Mouse (Mus musculus) limb, embryonic 15.5 days (tissue): Measurements from ENCODE around the gene Cog1. TPM values are rescaled to one million over a fixed set of nuclear protein-coding genes. Genes with fewer than 3 reads are reported as not detected.
A peak's percentile ranks its signal among the peaks of the same experiment; 100 is the strongest.

Experiments
- ATAC-seq: fragments of 200-750 bp; cut with Nextera tagmentation; 2 replicates; pipeline ENCODE4 v1.8.0; 2017; ENCODE audit warnings: low read depth, moderate TSS enrichment; ENCODE audit not compliant: insufficient number of reproducible peaks, low FRiP score, low TSS enrichment
- H3K27ac ChIP-seq: fragments of 300-500 bp; sonication (generic); 2 replicates; pipeline ENCODE4 v1.5.1; 2015; ENCODE audit warnings: moderate library complexity, mild to moderate bottlenecking, inconsistent platforms
- H3K27me3 ChIP-seq: fragments of 300-500 bp; sonication (generic); 2 replicates; pipeline ENCODE4 v1.6.1; 2015; ENCODE audit warnings: inconsistent platforms
- H3K36me3 ChIP-seq: fragments of 300-500 bp; sonication (generic); 2 replicates; pipeline ENCODE4 v1.6.1; 2015; ENCODE audit warnings: inconsistent platforms
- H3K4me1 ChIP-seq: fragments of 300-500 bp; sonication (generic); 2 replicates; pipeline ENCODE4 v1.6.1; 2015; ENCODE audit warnings: inconsistent platforms
- H3K4me2 ChIP-seq: fragments of 300-500 bp; sonication (generic); 2 replicates; pipeline ENCODE4 v1.6.1; 2015; ENCODE audit warnings: mild to moderate bottlenecking, inconsistent platforms
- H3K4me3 ChIP-seq: fragments of 300-500 bp; sonication (generic); 2 replicates; pipeline ENCODE4 v1.5.1; 2015; ENCODE audit warnings: mild to moderate bottlenecking, inconsistent platforms
- H3K9ac ChIP-seq: fragments of 300-500 bp; sonication (generic); 2 replicates; pipeline ENCODE4 v1.6.1; 2015; ENCODE audit warnings: inconsistent platforms
- H3K9me3 ChIP-seq: fragments of 300-500 bp; sonication (generic); 2 replicates; pipeline ENCODE4 v1.6.1; 2016; ENCODE audit warnings: inconsistent platforms
- WGBS: fragments of 180-500 bp; shearing (Covaris S2); methylation state at CpG from one replicate; pipeline ENCODE4 v1.1.7; 2015; 5-methylcytosine and 5-hydroxymethylcytosine counted together
- polyA plus RNA-seq: library from polyadenylated mRNA; unstranded; fragments of >200 nt; fragmentation: Nextera tagmentation; extraction: Ambion mirVana; gene quantifications from 2 replicates; pipeline ENCODE4 v1.2.1, GENCODE M21; 2015

Gene Cog1
- polyA plus RNA-seq, 1 experiment from 2014 or later: 24.9 TPM

GRCm38 (mm10) chr11:113634699-113635121 is 14.3 kb upstream of the Cog1 start:
- no peaks in the 10 kb centered on the region for H3K4me1 ChIP-seq
- no peak overlapping the region for H3K4me3 ChIP-seq
- H3K4me2 ChIP-seq: no peak overlapping the region
- no peaks in the 10 kb centered on the region for H3K9me3 ChIP-seq
- H3K27ac ChIP-seq: no peak overlapping the region
- no peaks in the 10 kb centered on the region for H3K27me3 ChIP-seq
- H3K9ac ChIP-seq: no peak overlapping the region
- no peak for ATAC-seq
- 59% methylated on average over 10 of the region's 10 CpGs for WGBS
- no peaks in the 10 kb centered on the region for H3K36me3 ChIP-seq

GRCm38 (mm10) chr11:113638680-113639079 is 10.3 kb upstream of the Cog1 start:
- Histone ChIP-seq H3K27me3 (no peaks in the 10 kb centered on the region), H3K27ac (no peak overlapping the region), H3K4me2 (no peak overlapping the region), H3K9me3 (no peaks in the 10 kb centered on the region), H3K4me3 (no peak overlapping the region), H3K9ac (no peak overlapping the region), H3K36me3 (no peaks in the 10 kb centered on the region), H3K4me1 (no peaks in the 10 kb centered on the region)
- no peak for ATAC-seq
- 78% methylated on average over 12 of the region's 12 CpGs for WGBS

DNA sequence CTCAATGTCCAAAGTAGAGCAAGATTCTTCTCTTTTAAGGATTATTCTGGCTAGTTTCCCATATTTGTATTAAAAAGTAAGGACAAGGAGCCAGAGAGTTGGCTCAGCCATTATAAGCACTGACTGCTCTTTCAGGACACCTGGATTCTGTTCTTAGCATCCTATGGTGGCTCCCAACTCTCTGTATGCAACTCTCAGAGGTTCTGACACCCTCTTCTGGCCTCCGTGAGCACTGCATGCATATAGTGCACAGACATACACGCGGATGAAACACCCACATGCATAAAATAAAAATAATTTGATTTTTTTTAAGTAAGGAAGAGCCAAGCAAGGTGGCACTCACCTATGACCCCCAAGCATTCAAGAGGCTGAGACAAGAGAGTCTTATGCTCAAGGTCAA is 3.8 kb upstream of the Cog1 start:
- no peak overlapping the region for H3K27ac ChIP-seq
- no peaks in the 10 kb centered on the region for H3K36me3 ChIP-seq
- no peak for ATAC-seq
- no peak overlapping the region for H3K9ac ChIP-seq
- peaks cover 17% of the 10 kb centered on the region for H3K4me1 ChIP-seq
- WGBS: 84% methylated on average over 3 of the region's 3 CpGs
- H3K4me3 ChIP-seq: no peak overlapping the region
- no peak overlapping the region for H3K4me2 ChIP-seq
- H3K27me3 ChIP-seq: no peaks in the 10 kb centered on the region
- no peaks in the 10 kb centered on the region for H3K9me3 ChIP-seq

DNA sequence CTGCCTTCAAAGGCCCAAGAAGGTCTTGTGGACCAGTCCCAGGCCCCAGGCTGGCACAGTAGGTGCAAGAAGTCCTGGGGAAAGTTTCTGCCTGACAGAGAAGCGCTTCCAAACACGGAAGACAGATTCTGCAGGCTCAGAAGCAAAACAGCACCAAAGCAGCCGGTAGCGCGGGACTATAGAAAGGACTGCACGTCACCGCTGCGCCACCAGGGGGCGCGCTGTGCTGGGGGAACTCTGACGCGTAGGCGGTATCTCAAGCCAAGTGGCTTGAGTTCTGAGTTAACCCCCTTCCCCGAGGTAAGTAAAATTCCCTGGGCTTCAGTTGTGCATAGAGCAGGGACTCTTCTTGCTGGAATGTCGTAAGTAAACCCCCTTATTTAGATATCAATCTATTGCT is 817 bp upstream of the Cog1 start:
- no peaks in the 10 kb centered on the region for H3K9me3 ChIP-seq
- no peaks in the 10 kb centered on the region for H3K27me3 ChIP-seq
- no peak for ATAC-seq
- H3K4me1 ChIP-seq: peaks cover 31% of the 10 kb centered on the region
- no peak overlapping the region for H3K27ac ChIP-seq
- H3K9ac ChIP-seq: no peak overlapping the region
- WGBS: 3% methylated on average over 15 of the region's 15 CpGs
- 0 out of 2 replicates have a peak overlapping the region, but pooled peaks have one; percentile 8 for H3K4me2 ChIP-seq
- H3K36me3 ChIP-seq: peaks cover 15% of the 10 kb centered on the region
- H3K4me3 ChIP-seq: no peak overlapping the region

DNA sequence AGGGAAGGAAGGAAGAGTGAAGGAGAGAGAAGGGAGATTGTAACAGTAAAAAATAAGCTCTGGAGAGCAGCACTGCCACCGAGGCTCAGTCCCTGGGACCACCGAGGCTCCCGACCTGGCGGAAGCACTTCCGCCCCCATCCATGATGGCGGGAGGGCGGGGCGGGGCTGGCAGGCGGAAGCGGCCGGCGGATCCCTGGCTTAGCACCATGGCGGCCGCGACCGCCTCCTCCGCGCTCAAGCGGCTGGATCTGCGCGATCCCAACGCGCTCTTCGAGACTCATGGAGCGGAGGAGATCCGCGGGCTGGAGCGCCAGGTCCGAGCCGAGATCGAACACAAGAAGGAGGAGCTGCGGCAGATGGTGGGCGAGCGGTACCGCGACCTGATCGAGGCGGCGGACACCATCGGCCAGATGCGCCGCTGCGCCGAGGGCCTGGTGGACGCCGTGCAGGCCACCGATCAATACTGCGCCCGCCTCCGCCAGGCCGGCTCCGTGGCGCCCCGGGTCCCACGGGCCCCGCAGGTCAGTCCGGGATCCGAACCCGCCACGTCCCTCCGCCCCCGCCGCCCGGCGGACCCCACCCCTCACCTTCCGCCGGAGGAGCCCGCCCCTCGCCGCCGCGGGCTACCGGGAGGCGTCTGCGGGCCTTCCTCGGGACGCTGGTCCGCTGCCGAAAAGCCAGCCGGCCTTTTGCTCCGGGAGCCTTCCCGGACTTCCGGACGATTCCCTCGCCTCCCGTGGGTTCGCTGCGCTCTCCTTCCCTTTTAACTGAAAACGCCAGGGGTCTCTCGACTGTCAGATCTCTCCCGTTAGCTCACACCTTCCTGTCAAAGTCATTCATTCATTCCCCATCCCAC is 613 bp downstream of the Cog1 start, which contains the start of gene Slc39a11:
Gene Slc39a11 (minus strand): TSS at position 727 of the 858 bp plus-strand sequence.
- peaks cover 39% of the 10 kb centered on the region for H3K4me1 ChIP-seq
- peak within 1 kb of the TSS; percentile 91 for H3K27ac ChIP-seq
- peaks cover 30% of the 10 kb centered on the region for H3K36me3 ChIP-seq
- ATAC-seq: peak; percentile 65; the same call in 1 of the 2 replicates
- peak within 1 kb of the TSS; percentile 70 for H3K4me2 ChIP-seq
- H3K4me3 ChIP-seq: peak within 1 kb of the TSS; percentile 84
- H3K9ac ChIP-seq: peak within 1 kb of the TSS; percentile 89
- WGBS: under 1% methylated on average over 90 of the region's 91 CpGs
- H3K9me3 ChIP-seq: no peaks in the 10 kb centered on the region
- H3K27me3 ChIP-seq: no peaks in the 10 kb centered on the region

- ATAC-seq: no peak
- WGBS: 48% methylated on average over 22 of the region's 22 CpGs
- H3K4me2 ChIP-seq: no peak overlapping the region
- H3K27ac ChIP-seq: peak overlapping the region; percentile 17; the same call in 1 of the 2 replicates
- no peak overlapping the region for H3K4me3 ChIP-seq
- no peaks in the 10 kb centered on the region for H3K9me3 ChIP-seq
- H3K9ac ChIP-seq: no peak overlapping the region
- peaks cover 47% of the 10 kb centered on the region for H3K36me3 ChIP-seq
- H3K4me1 ChIP-seq: peaks cover 49% of the 10 kb centered on the region
- H3K27me3 ChIP-seq: no peaks in the 10 kb centered on the region
Observed at GRCm38 (mm10) chr11:113651206-113651906, 2.4 kb downstream of the Cog1 start.

DNA sequence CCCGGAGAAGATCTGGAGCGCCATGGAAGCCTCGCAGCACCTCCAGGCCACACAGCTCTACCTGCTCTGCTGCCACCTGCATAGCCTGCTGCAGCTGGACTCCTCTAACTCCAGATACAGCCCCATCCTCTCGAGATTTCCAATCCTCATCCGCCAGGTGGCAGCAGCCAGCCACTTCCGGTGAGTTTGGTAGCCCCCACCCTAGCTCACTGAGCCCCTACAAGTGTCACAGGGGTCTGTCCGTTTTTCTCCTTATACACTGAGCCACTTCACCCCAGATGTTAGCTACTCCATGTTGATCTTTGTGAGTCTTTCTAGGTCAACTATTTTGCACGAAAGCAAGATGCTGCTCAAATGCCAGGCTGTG is 2.9 kb downstream of the Cog1 start:
- H3K27me3 ChIP-seq: no peaks in the 10 kb centered on the region
- ATAC-seq: no peak
- no peaks in the 10 kb centered on the region for H3K9me3 ChIP-seq
- 46% methylated on average over 8 of the region's 8 CpGs for WGBS
- no peak overlapping the region for H3K27ac ChIP-seq
- H3K36me3 ChIP-seq: peaks cover 52% of the 10 kb centered on the region
- H3K4me1 ChIP-seq: peaks cover 49% of the 10 kb centered on the region
- no peak overlapping the region for H3K4me2 ChIP-seq
- H3K9ac ChIP-seq: no peak overlapping the region
- no peak overlapping the region for H3K4me3 ChIP-seq

DNA sequence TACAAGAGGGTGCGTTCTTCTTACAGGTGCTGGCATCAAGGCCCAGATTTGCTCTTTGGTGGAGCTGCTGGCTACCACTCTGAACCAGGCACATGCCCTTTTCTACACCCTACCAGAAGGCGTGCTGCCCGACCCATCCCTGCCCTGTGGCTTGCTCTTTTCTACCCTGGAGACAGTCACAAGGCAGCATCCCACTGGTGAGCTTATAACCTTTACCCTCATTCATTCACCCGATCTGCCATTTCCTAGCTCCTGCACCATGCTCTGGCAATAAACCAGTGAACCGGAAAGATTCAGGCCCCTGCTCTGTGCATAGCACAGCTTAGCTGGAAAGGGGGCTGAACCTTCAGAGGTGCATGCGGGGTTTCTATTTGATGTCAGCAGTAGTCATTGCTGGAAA is 3.5 kb downstream of the Cog1 start:
- H3K36me3 ChIP-seq: peaks cover 58% of the 10 kb centered on the region
- no peak for ATAC-seq
- H3K4me2 ChIP-seq: no peak overlapping the region
- H3K9me3 ChIP-seq: no peaks in the 10 kb centered on the region
- H3K27ac ChIP-seq: no peak overlapping the region
- 88% methylated on average over 6 of the region's 6 CpGs for WGBS
- H3K4me1 ChIP-seq: peaks cover 46% of the 10 kb centered on the region
- H3K9ac ChIP-seq: no peak overlapping the region
- no peak overlapping the region for H3K4me3 ChIP-seq
- no peaks in the 10 kb centered on the region for H3K27me3 ChIP-seq

GRCm38 (mm10) chr11:113654105-113654504 is 5.1 kb downstream of the Cog1 start:
- H3K9me3 ChIP-seq: no peaks in the 10 kb centered on the region
- H3K27ac ChIP-seq: peak overlapping the region; percentile 54
- peaks cover 33% of the 10 kb centered on the region for H3K4me1 ChIP-seq
- peaks cover 74% of the 10 kb centered on the region for H3K36me3 ChIP-seq
- H3K27me3 ChIP-seq: no peaks in the 10 kb centered on the region
- H3K4me2 ChIP-seq: no peak overlapping the region
- no peak overlapping the region for H3K4me3 ChIP-seq
- WGBS: 67% methylated on average over 15 of the region's 15 CpGs
- H3K9ac ChIP-seq: no peak overlapping the region
- ATAC-seq: no peak

- Histone ChIP-seq H3K4me3 (no peak overlapping the region), H3K9me3 (no peaks in the 10 kb centered on the region), H3K27ac (peak overlapping the region; percentile 54; the same call in 1 of the 2 replicates), H3K9ac (no peak overlapping the region), H3K36me3 (peaks cover 79% of the 10 kb centered on the region), H3K27me3 (no peaks in the 10 kb centered on the region), H3K4me1 (peaks cover 33% of the 10 kb centered on the region), H3K4me2 (no peak overlapping the region)
- WGBS: 32% methylated on average over 18 of the region's 18 CpGs
- ATAC-seq: no peak
Observed at GRCm38 (mm10) chr11:113654561-113655270, 5.7 kb downstream of the Cog1 start.

DNA sequence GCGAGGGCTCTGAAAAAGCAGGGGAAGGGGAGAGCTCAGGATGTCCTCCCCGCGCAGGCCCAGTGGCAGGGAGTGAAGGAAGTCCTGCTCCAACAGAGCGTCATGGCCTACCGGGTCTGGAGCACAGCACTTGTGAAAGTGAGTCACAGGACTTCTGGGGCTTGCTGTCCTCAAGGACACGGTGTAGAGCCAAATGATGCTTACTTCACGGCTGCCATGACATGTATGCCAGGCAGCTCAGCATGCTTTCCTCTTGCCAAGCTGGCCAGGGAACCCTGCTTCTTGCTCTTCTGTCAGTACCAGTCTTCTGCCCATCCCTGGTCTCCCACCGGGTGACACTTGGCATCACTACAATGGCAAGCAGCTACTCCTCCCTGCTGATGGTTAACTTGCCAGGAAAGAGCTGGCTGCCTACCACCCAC is 7.6 kb downstream of the Cog1 start:
- H3K9ac ChIP-seq: no peak overlapping the region
- ATAC-seq: no peak

More for the DNA sequence above, 7.6 kb downstream of the Cog1 start:
- Histone ChIP-seq H3K36me3 (peaks cover 94% of the 10 kb centered on the region), H3K27me3 (no peaks in the 10 kb centered on the region), H3K4me3 (no peak overlapping the region), H3K4me1 (peaks cover 21% of the 10 kb centered on the region), H3K9me3 (no peaks in the 10 kb centered on the region), H3K27ac (no peak overlapping the region), H3K4me2 (no peak overlapping the region)
- WGBS: 87% methylated on average over 8 of the region's 8 CpGs
